Mouse (Mus musculus) kidney, adult 2 months (tissue): ENCODE measurements around the gene Dlx3.

Experiments
- CTCF ChIP-seq: fragments of 200-500 bp; conservative IDR thresholded peaks from 2 replicates; pipeline ENCODE4 v1.5.1; 2011; ENCODE audit warnings: low read depth, mild to moderate bottlenecking, control low read depth, low read length, moderate library complexity, mixed read lengths; ENCODE audit not compliant: insufficient read depth, insufficient read length
- POLR2A ChIP-seq: fragments of 200-500 bp; IDR thresholded peaks from one replicate; pipeline ENCODE4 v1.6.1; 2011; ENCODE audit warnings: low read depth, low read length, control low read depth

DNA sequence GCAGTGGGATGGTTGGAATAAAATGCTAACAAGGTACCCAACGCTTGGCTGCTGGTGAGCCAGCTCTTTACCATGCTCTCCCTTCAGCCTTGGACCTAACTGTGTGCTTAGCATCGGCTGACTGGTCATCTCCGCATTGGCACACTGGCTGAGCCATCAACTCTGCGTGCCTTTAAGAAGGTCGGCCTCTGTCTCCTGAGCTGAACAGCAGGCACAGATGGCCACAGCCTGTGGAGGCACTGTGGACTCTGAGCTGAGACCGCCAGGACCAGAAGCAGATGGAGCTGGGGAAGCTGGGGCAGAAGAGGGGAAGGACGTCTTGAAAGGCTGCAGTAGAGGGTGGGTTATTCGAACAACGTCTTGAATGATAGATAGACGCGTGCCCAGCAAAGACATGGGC lies 8.4 kb downstream of the Dlx3 start:
- TF ChIP-seq CTCF (no peak), POLR2A (no peak)
